Mouse (Mus musculus) mouse embryonic stem cell (cell line): ENCODE measurements around the gene Ksr1.

Experiments used
- in situ Hi-C, 2 experiments: fragments of 300-500 bp; cut with MboI; formaldehyde crosslinking; loops; 1 replicate in 1 of 2; 3 replicates in 1 of 2; pipeline ENCODE4 v1.14.3; 2019 to 2020; ENCODE audit warnings: low sequenced_read_pairs in 2 of 2, low pct_unique_long_range_greater_than_20kb in 1 of 2, mixed read lengths in 1 of 2; ENCODE audit not compliant: unreplicated experiment in 1 of 2

Gene Ksr1

GRCm38 (mm10) chr11:79103461-79103869 is 42.7 kb downstream of the Ksr1 start:
- in situ Hi-C loops: no loop called here

- in situ Hi-C loops: no loop called here
Measured at GRCm38 (mm10) chr11:79102280-79102679, 43.9 kb downstream of the Ksr1 start.

GRCm38 (mm10) chr11:79101568-79101967 is 44.6 kb downstream of the Ksr1 start:
- in situ Hi-C loops: no loop called here

- in situ Hi-C loops: no loop called here
Measured at GRCm38 (mm10) chr11:79099032-79099431, 47.2 kb downstream of the Ksr1 start.

GRCm38 (mm10) chr11:79097736-79098135 is 48.5 kb downstream of the Ksr1 start:
- in situ Hi-C loops: no loop called here

- in situ Hi-C loops: no loop called here
Measured at GRCm38 (mm10) chr11:79096673-79097072, 49.5 kb downstream of the Ksr1 start.

GRCm38 (mm10) chr11:79095713-79096112 is 50.5 kb downstream of the Ksr1 start:
- in situ Hi-C loops: no loop called here

GRCm38 (mm10) chr11:79094727-79095126 is 51.5 kb downstream of the Ksr1 start:
- in situ Hi-C loops: no loop called here

GRCm38 (mm10) chr11:79093986-79094695 is 52.1 kb downstream of the Ksr1 start:
- in situ Hi-C loops: no loop called here

GRCm38 (mm10) chr11:79093386-79093906 is 52.8 kb downstream of the Ksr1 start:
- in situ Hi-C loops: no loop called here

- in situ Hi-C loops: no loop called here
Measured at GRCm38 (mm10) chr11:79092802-79093201, 53.4 kb downstream of the Ksr1 start.

GRCm38 (mm10) chr11:79092245-79092644 is 54.0 kb downstream of the Ksr1 start:
- in situ Hi-C loops: no loop called here

- in situ Hi-C loops: no loop called here
Measured at GRCm38 (mm10) chr11:79089756-79090155, 56.5 kb downstream of the Ksr1 start.

GRCm38 (mm10) chr11:79089027-79089426 is 57.2 kb downstream of the Ksr1 start:
- in situ Hi-C loops: no loop called here

- in situ Hi-C loops: no loop called here
Measured at GRCm38 (mm10) chr11:79088325-79088724, 57.9 kb downstream of the Ksr1 start.

- in situ Hi-C loops: no loop called here
Measured at GRCm38 (mm10) chr11:79087731-79088311, 58.4 kb downstream of the Ksr1 start.

- in situ Hi-C loops: no loop called here
Measured at GRCm38 (mm10) chr11:79086787-79087186, 59.4 kb downstream of the Ksr1 start.

GRCm38 (mm10) chr11:79085059-79085458 is 61.1 kb downstream of the Ksr1 start:
- in situ Hi-C loops: no loop called here

GRCm38 (mm10) chr11:79083018-79083441 is 63.2 kb downstream of the Ksr1 start:
- in situ Hi-C loops: no loop called here
